Mouse (Mus musculus) telencephalon, adult 2 months (tissue): ENCODE measurements around the gene Rrm2.

Source experiments
- DNase-seq: peaks from one replicate; pipeline ENCODE4 v3.0.0-alpha.2; 2011; ENCODE audit warnings: low read depth, low spot score

Gene Rrm2

GRCm38 (mm10) chr12:24747297-24747696 is 39.3 kb downstream of the Rrm2 start:
- DNase-seq = no peak

- DNase-seq = no peak
Observed at GRCm38 (mm10) chr12:24750521-24750920, 42.5 kb downstream of the Rrm2 start.

- no peak for DNase-seq
Observed at GRCm38 (mm10) chr12:24753680-24754079, 45.6 kb downstream of the Rrm2 start.

GRCm38 (mm10) chr12:24754693-24755092 is 46.7 kb downstream of the Rrm2 start:
- no peak for DNase-seq

- no peak for DNase-seq
Observed at GRCm38 (mm10) chr12:24755471-24755870, 47.4 kb downstream of the Rrm2 start.

- DNase-seq = no peak
Observed at GRCm38 (mm10) chr12:24757387-24757786, 49.3 kb downstream of the Rrm2 start.

- DNase-seq = no peak
Observed at GRCm38 (mm10) chr12:24758374-24758773, 50.3 kb downstream of the Rrm2 start.

- no peak for DNase-seq
Observed at GRCm38 (mm10) chr12:24762253-24762652, 54.2 kb downstream of the Rrm2 start.
